Mouse (Mus musculus) heart, adult 9 months (tissue): ENCODE measurements around the gene Col6a5.

Source experiments
- DNase-seq, 2 experiments: peaks; one replicate each; pipeline ENCODE4 v3.0.0; 2022; ENCODE audit warnings: low spot score in 2 of 2

The Col6a5 gene

GRCm38 (mm10) chr9:105827076-105827647, 133.3 kb downstream of the Col6a5 start:
- DNase-seq = peak; percentile 28 to 74

DNA sequence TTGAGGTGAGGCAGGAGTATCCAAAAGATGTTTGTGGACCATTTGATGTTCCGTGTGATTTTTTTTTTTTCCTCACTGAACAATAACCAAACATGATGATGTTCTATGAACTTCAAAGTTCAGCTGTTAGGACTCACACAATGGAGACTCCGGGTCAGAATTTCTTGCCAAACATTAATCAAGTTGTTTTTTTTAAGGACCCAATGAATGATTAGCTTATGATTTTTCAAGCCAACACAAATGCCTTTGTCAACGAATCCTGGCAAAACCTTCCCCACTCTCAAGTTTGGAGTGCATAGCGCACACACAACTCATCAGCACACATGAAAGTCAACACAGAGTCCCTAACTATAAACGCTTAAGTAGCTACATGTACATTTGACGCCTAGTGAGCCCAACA, 139.7 kb downstream of the Col6a5 start:
- no peak for DNase-seq

DNA sequence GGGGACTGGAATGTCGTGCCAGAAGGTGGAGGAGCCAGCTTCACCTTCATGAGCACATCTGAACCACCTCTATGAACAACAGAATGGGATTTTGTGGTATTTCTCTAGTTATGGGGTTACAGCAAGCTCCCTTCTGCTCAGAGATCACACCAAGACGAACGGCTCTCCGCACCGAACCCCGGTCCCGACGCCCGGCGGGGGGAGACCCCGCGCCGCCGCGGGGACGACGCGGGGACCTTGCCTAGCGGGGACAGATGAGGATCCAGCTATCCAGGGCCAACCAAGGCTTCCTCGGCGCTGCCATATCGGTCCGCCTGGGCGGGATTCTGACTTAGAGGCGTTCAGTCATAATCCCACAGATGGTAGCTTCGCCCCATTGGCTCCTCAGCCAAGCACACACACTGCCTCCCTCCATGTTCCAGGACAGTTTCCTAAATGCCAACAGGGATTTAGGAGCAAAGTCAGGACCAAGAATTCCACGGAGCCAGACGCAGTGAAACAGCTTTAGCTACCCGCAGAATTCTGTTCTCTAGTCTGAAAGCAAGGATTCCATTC, 141.2 kb downstream of the Col6a5 start:
- no peak for DNase-seq

GRCm38 (mm10) chr9:105814436-105814835, 146.0 kb downstream of the Col6a5 start:
- peak in 1 of 2 experiments; percentile 35 for DNase-seq

DNA sequence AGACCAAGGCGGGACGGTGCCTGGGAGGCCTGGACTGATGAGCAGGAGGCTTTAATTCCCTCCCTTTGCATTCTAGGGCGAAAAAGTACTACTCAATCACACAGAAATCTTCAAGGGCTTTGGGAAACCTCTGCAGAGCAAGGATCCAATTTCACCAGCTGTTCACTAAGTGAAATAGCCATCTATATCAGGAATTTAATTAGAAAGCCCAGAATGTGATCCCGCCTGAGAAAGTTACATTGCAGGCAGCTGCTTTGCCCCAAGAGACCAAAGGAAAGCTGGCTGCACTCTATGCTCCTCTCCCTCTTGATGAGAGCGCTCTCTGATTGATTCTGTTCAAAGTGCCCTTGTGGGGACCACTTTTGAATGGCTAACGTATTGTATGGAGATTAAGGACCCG, 149.0 kb downstream of the Col6a5 start:
- DNase-seq = peak; percentile 45 to 47

DNA sequence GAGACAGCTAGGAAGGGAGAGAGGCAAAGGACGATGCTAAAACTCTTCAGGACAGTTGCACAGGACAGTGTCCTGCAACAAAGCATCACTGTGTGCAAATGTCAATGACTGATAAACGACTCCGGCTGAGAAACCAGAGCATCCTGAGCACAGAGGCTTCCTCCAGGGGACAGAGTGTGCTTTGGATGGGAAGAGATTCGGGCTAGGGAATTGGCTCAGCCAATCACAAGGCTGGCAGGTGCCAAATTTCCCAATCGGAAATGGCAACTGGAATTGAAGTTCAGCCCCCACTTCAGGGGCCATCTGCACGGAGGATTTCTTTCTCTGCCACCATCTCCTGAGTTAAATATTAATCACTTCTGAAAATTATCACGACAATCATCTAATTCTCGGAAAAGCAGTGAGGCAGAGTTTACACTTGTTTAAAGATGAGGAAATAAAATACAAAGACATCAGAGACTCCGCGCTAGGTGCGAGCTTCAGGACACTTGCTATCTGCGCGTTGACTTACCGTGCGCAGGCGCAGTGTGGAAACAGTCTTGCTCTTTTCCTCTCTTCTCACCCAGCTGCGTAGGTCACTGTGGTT, 151.4 kb downstream of the Col6a5 start:
- no peak for DNase-seq
